Mouse (Mus musculus) kidney, embryonic 16.5 days (tissue): ENCODE results near the gene Fam217b. TPM values are rescaled to one million over a fixed set of nuclear protein-coding genes. Genes with fewer than 3 reads are reported as not detected.

Source experiments
- ATAC-seq: fragments of 200-750 bp; cut with Nextera tagmentation; 2 replicates; pipeline ENCODE4 v1.8.0; 2017; ENCODE audit warnings: moderate TSS enrichment; ENCODE audit not compliant: low FRiP score, low TSS enrichment
- H3K27ac ChIP-seq: fragments of 300-500 bp; sonication (generic); 2 replicates; pipeline ENCODE4 v1.5.1; 2014; ENCODE audit warnings: low read length
- H3K27me3 ChIP-seq: fragments of 300-500 bp; sonication (generic); 2 replicates; pipeline ENCODE4 v1.6.1; 2014; ENCODE audit warnings: low read length, control low read depth, mixed read lengths; ENCODE audit not compliant: insufficient read depth
- H3K36me3 ChIP-seq: fragments of 300-500 bp; sonication (generic); 2 replicates; pipeline ENCODE4 v1.6.1; 2014; ENCODE audit warnings: low read length, control low read depth, mixed read lengths; ENCODE audit not compliant: insufficient read depth
- H3K4me1 ChIP-seq: fragments of 300-500 bp; sonication (generic); 2 replicates; pipeline ENCODE4 v1.6.1; 2014; ENCODE audit warnings: low read length, control low read depth, mixed read lengths; ENCODE audit not compliant: insufficient read depth
- H3K4me2 ChIP-seq: fragments of 300-500 bp; sonication (generic); replicated peaks from 2 replicates; pipeline ENCODE4 v1.6.1; 2014; ENCODE audit warnings: low read depth, low read length
- H3K4me3 ChIP-seq: fragments of 300-500 bp; sonication (generic); 2 replicates; pipeline ENCODE4 v1.5.1; 2014; ENCODE audit warnings: mild to moderate bottlenecking, low read length
- H3K9ac ChIP-seq: fragments of 300-500 bp; sonication (generic); replicated peaks from 2 replicates; pipeline ENCODE4 v1.6.1; 2014; ENCODE audit warnings: low read length
- H3K9me3 ChIP-seq: fragments of 300-500 bp; sonication (generic); 2 replicates; pipeline ENCODE4 v1.6.1; 2016; ENCODE audit warnings: low read length, control low read depth
- WGBS: fragments of 180-500 bp; shearing (Covaris S2); extraction: QIAGEN DNeasy Blood & Tissue Kit; methylation state at CpG from one replicate; pipeline ENCODE4 v1.1.7; 2014; 5-methylcytosine and 5-hydroxymethylcytosine counted together
- polyA plus RNA-seq: library from polyadenylated mRNA; unstranded; fragments of >200 nt; fragmentation: Nextera tagmentation; extraction: Ambion mirVana; gene quantifications from 2 replicates; pipeline ENCODE4 v1.2.1, GENCODE M21; 2015

Fam217b gene
- polyA plus RNA-seq, 1 experiment from 2014 or later = 5.6 TPM

- Histone ChIP-seq H3K27me3 (no peaks in the 10 kb centered on the region), H3K4me3 (no peak overlapping the region), H3K9ac (no peak overlapping the region), H3K36me3 (no peaks in the 10 kb centered on the region), H3K4me1 (peaks cover 10% of the 10 kb centered on the region), H3K9me3 (no peaks in the 10 kb centered on the region), H3K27ac (no peak overlapping the region), H3K4me2 (no peak overlapping the region)
- 56% methylated on average over 5 of the region's 5 CpGs for WGBS
- peak; percentile 62; the same call in 1 of the 2 replicates for ATAC-seq
Measured at GRCm38 (mm10) chr2:178460353-178460752, 46.0 kb downstream of the Fam217b start.

- no peak overlapping the region for H3K27ac ChIP-seq
- H3K4me1 ChIP-seq = no peaks in the 10 kb centered on the region
- H3K4me3 ChIP-seq = no peak overlapping the region
- H3K4me2 ChIP-seq = no peak overlapping the region
- no peak overlapping the region for H3K9ac ChIP-seq
- no peaks in the 10 kb centered on the region for H3K9me3 ChIP-seq
- no peak for ATAC-seq
- no peaks in the 10 kb centered on the region for H3K27me3 ChIP-seq
- no peaks in the 10 kb centered on the region for H3K36me3 ChIP-seq
- 79% methylated on average over 17 of the region's 17 CpGs for WGBS
Measured at GRCm38 (mm10) chr2:178471546-178472480, 57.5 kb downstream of the Fam217b start.

- 81% methylated on average over 10 of the region's 10 CpGs for WGBS
- no peaks in the 10 kb centered on the region for H3K4me1 ChIP-seq
- no peak overlapping the region for H3K27ac ChIP-seq
- H3K9ac ChIP-seq = no peak overlapping the region
- no peak for ATAC-seq
- no peaks in the 10 kb centered on the region for H3K36me3 ChIP-seq
- no peaks in the 10 kb centered on the region for H3K9me3 ChIP-seq
- no peaks in the 10 kb centered on the region for H3K27me3 ChIP-seq
- H3K4me3 ChIP-seq = no peak overlapping the region
- H3K4me2 ChIP-seq = no peak overlapping the region
Measured at GRCm38 (mm10) chr2:178473916-178474315, 59.6 kb downstream of the Fam217b start.

Other genes with a start within 250 kb of the Fam217b start
- 0.04 TPM in 1 of 2 replicates, not detected in the other for gene Sycp2, start 6.8 kb upstream of the Fam217b start, polyA plus RNA-seq
- gene Ppp1r3d, start 52 bp upstream of the Fam217b start, polyA plus RNA-seq = 2.9 and 3.0 TPM in 2 replicates
- gene Cdh26, start 16.0 kb downstream of the Fam217b start, polyA plus RNA-seq = 0.52 and 0.68 TPM in 2 replicates